Mouse (Mus musculus) kidney, adult 2 months (tissue): ENCODE measurements at regions not wholly inside any gene's neighbourhood (a gene's known extent, or its start where the extent isn't known, plus 50 kb on each side); places are given as distances from the start of the nearest gene placed in this dataset.

Experiments used
- CTCF ChIP-seq: fragments of 200-500 bp; conservative IDR thresholded peaks from 2 replicates; pipeline ENCODE4 v1.5.1; 2011; ENCODE audit warnings: low read depth, mild to moderate bottlenecking, control low read depth, low read length, moderate library complexity, mixed read lengths; ENCODE audit not compliant: insufficient read depth, insufficient read length
- POLR2A ChIP-seq: fragments of 200-500 bp; IDR thresholded peaks from one replicate; pipeline ENCODE4 v1.6.1; 2011; ENCODE audit warnings: low read depth, low read length, control low read depth

GRCm38 (mm10) chr13:104562536-104562935 is 229.7 kb upstream of the Srek1ip1 start:
- TF ChIP-seq CTCF (no peak), POLR2A (no peak)
